Mouse (Mus musculus) right cerebral cortex, postnatal 36 days (tissue): ENCODE measurements around the gene Hddc3.

Experiments used
- DNase-seq, 2 experiments: peaks; one replicate each; pipeline ENCODE4 v3.0.0; 2022; ENCODE audit warnings: low spot score in 2 of 2, mixed read lengths in 1 of 2

Hddc3 gene

GRCm38 (mm10) chr7:80398654-80399444 is 55.9 kb downstream of the Hddc3 start:
- DNase-seq: no peak

- no peak for DNase-seq
Measured at GRCm38 (mm10) chr7:80400099-80400498, 57.2 kb downstream of the Hddc3 start.
